Mouse (Mus musculus): ENCODE measurements around the gene Pcnx2.
A peak's percentile ranks its signal among the peaks of the same experiment; 100 is the strongest.

Gene Pcnx2

DNA sequence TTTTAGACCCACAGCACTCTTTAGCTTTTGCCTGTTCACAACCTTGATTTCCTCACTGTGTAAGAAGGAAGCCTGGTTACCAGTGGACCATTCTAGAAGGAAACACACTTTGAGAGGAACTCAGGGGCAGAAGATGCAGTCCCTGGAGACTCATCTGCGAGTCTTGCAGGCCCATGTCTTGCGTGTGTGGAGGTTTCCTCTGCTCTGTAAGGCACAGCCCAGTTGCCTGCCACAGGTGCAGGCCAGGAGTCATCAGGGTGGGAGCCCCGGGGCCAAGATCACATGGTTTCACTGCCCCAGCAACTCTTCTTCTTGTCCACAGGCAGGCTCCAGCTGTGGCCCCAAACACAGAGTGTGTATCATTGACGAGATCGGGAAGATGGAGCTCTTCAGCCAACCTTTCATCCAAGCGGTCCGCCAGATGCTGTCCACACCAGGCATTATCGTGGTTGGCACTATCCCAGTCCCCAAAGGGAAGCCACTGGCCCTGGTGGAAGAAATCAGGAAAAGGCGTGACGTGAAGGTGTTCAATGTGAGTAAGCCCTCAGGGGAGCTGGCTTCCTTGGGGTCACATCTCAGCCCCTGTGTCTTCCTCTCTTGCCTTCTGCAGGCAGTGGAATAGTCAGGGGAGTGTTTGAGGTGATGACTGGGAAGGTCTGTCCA lies 153.1 kb downstream of the Pcnx2 start:
- DNase-seq: no peak

DNA sequence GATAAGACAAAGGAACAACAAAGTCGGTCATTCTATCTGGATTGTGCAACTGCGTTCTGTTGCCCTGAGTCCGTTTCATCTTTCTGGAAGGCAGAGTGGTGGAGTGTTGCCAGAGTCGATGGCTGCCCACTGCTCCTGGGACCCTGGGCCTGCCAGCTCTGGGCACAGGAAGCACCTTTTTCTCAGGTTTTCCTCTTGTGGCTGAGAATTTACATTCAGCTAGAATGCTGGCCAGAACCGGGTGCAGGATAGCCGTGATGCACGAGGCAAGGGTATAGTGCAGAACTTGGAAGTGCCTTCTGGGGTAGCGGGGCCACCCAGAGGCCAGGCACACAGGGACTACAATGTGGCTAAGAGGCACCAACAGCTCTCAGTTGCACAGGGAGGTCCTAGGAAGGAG lies 155.7 kb downstream of the Pcnx2 start:
- no peak for DNase-seq

DNA sequence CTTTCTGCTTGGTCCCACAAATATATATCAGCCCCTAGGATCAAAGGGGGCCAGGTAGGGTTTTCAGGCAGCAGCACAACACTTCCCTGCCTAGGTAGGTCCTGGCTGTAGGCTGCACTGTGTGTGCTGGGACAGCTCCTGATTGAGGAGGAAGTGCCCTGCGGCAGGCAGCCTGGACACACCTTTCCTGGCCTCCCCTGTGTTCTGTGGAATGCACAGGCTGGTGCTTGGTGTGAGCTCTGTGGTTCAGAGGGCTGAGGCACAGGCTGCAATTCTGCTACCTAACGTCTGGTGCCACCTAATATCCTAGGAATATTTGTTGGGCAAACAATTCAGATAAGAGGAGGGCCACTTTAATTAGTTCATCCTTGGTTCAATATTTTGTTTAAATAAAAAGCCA lies 156.3 kb downstream of the Pcnx2 start:
- no peak for DNase-seq

DNA sequence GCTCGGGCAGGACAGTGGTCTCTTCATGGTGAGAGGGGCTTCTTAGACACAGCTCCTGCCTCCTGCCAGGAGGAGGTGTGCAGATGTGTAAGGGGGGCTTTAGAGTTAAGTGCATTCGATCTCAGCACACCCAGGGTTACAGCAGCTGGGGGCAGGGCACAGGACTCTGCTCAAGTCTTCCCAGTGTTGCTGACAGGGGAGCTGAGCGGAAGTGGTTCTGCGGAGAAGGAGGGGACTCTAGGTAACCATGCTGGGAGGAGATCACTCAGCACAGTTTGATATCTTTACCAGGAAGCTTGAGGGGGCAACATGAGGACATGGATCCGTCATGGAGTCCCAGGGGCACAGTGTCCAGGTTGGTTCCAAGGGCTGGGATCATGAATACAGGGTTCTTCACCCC lies 156.7 kb downstream of the Pcnx2 start:
- DNase-seq: no peak

DNA sequence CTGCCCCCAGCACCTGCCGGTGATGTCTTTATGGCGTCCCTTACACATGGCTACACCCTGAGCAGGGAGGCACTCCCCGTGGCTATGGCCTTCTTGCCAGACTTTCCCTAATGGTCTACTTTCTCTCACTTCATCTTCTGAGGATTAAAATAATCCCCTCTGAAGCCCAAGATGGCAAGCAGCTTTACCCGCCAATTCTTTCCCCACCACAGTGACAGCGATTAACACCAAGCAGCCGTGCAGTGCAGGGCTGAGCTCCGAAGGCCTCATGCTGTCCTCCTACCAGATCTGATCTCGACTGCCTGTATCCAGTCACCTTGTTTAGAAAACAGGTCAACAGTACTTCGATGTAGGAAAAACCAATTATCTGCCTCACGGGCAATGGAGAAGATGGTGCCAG lies 157.5 kb downstream of the Pcnx2 start:
- no peak for DNase-seq

DNA sequence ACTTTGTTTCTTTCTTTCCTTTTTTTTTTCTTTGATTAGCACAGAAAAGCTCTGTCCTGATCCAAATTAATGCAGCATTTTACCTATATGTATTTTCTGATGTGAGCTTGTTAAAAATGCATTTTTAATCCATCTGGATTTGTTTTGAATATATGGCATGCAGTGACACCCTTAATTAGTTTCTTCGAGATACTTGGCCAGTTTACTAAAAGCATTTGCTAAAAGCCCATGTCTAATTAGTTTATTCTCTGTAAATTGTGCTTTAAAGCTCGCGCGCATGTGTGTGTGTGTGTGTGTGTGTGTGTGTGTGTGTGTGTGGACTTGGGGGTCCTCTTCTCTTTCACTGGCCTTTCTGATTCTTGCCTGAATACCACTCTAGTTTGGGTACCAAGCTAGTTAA lies 159.2 kb downstream of the Pcnx2 start:
- DNase-seq: no peak

DNA sequence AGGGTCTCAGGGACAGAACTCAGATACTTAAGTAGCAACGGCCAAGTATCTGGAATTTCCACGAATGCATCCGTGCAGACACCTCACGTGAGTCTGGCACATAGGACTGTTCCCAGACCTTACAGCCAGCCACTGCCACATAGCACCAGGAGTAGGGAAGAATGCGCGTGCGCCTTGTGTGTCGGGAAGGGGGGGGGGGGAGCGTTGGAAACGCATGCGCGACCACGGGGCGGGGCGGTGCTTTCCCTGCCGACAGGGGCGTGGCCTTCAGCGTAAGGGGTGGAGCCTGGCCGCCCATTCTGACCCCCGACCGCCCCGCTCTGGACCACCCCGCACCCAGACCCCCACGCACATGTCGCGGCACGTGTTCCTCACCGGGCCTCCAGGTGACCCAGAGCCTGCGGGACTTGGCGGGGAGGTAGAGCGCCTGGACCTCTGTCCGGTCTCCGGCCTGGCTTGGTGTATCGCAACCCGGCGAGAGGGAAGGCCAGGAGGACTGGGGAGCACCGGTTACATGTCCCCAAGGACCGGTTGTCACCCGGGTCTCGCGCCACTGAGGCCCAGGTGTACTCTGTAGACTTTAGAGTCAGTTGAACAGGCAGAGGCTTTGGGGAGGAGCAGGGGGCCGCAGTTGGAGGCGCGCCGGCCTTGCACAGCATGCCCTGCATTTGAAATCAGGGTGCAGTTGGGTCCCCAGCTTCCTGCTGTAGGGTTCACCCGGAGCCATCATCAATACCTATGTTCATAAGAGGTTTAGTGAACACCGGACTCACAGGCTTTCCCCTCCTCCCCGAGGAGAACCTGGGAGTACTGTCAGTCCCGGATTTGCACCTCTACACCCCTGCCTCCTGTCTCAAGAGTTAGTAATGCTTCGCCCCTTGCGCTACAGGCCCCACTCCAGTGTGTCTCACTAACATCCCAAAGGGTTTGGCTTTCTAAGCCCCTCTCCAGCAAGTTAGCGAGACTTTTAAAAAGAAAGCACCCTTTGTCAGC lies 163.9 kb downstream of the Pcnx2 start:
- peak; percentile 91 for DNase-seq

DNA sequence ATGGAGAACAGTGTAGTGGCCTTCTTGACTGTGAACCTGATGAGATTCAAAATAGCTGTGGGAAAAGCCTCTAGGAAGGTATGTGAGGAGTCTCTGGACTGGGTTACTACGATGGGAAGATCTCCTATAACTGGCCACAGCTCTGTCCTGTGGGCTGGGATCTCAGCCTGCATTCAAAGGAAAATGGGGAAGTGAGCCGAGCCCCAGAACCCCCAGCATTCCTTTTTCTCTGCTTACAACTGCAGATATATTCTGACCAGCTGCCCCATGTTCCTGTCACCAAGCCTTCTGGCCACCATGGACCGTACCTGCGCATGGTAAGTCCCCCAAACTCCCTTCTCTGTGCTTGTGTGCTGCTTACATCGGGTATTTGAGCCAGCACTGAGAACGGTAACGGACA lies 168.4 kb downstream of the Pcnx2 start, which contains the start of gene Ntpcr:
Gene Ntpcr (plus strand): TSS at position 218 of the 400 bp plus-strand sequence.
- DNase-seq: no peak

DNA sequence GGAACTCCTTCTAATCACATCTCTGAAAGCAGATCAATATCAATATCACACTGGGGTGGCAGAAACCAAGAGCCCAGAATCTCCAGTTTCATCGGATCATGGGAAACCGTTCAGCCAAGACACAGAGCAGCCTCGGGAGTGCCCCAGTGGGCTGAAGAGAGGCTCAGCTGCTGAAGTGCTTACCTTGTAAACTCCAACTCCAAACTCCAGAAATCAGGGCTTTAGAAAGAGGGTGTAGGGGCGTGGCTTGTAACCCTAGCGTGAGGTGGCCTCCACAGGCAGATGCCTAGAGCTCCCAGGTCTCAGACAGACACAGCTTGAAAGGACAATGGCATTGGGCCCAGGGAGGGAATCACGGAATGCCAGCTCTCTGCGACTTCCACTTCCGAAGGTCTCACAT lies 170.3 kb downstream of the Pcnx2 start:
- no peak for DNase-seq

DNA sequence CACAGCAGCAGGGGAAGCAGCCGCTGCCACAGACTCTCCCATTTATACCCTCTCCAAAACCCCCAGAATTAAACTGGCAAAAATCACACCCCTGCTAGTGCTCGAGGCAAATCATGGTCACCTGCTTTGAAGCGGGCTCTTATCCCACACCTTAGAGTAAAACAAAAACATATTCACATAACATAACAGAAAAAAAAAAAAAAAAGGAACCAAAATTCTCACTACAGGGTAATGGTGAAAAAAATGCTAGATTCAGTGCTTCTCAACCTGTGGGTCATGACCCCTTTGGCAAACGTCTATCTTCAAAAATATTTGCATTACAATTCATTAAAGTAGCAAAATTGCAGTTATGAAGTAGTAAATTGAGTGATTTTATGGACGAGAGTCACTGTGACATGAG lies 171.1 kb downstream of the Pcnx2 start:
- no peak for DNase-seq

DNA sequence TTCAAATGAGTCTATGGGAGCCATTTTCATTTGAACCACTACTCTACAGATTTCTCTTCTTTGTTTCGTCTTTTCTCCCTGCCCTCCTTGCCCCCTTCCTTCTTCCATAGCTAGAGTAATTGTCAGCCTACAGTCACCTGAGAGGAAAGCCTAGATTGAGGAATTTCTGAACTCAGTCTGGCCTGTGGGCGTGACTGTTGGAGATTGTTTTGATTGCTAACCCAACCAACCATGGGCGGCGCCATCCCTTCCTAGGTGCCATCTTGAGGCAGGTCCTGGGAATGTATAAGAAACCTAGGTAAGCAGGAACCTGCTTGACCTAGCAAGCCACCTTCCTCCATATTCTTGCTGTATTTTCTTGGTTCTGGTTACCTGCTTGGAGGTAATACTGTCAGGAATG lies 172.0 kb downstream of the Pcnx2 start:
- no peak for DNase-seq

DNA sequence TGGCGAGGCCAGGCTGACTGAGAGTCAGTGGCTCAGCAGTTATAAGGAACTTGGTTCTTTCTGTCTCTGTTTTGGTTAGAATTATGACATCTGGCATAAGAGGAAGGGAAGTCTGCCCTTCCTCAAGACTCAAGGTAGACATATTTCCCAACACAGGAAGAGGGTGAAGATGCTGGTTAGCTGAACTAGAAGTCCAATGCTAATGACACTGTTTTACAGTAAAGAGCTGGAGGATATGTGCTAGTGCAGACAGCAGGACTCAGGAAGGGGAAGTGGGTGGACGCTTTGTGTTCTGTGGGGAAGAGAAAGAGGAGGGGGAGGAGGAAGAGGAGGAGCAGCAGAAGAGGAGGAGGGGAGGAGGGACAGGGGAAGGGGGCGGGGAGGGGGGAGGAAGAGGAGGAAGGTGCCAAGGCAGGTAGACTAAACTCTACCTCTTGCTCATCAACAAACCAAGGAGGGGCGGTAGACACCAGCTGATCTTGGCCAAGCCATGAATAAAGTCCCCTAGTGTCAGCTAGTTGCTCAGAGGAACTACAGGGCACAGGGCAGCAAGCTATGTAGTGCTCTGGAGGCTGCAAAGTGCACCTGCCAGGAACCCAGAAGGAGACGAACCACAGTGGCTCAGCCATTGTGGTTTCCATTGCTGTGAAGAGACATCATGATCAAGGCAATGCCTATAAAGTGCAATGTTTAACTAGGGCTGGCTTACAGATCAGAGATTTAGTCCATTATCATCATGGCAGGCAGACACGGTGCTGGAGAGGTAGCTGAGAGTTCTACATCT lies 172.9 kb downstream of the Pcnx2 start:
- no peak for DNase-seq

DNA sequence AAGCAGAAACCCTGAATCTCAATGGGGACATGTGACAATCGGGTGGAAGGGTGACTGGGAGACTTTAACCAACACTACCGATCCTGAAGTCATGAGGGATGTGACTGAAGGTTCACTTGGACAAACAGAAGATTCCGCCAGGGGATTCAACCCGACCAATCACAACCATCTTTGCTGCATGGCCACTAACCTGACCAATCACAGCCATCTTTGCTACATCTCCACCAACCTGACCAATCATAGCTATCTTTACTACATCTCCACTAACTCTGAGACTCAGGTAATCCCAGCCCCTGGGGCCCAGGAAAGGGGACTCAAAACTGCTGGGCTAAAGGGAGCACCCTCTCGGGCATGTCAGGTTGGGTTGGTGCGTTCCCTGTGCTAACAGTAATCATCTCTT lies 174.7 kb downstream of the Pcnx2 start:
- no peak for DNase-seq

DNA sequence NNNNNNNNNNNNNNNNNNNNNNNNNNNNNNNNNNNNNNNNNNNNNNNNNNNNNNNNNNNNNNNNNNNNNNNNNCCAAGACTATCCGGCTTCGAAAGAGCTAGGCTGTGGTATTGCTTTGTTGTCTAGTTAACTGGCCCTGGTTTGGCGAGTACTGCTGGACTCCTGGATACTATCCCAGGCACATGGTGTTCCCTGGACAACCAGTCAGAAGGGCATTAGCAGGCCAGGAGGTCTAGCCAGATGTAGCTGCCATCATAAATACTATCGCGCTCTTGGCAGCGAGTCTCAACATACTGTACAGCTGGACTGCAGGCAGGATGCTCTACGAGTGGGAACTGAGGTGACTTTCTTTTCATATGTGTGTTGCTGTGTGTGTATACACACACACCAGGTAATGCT lies 175.4 kb downstream of the Pcnx2 start:
- DNase-seq: no peak

DNA sequence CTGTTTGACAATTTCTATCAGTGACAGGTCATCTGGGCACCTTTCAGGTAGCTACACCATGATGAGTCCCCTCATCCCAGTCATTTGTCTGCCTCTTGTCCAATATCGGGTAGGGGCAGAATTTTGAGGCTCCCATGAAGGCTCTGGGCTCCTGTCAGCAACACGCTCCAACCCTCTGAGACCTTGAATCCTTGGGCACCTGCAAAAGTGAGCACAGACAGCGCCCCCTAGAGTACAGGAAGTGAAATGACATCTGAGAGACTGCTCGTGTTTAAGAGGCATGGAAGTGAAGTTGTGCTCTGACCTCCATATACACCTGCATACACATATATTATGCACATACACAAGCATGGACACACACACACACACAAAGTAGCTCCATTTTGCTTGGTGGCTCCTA lies 179.2 kb downstream of the Pcnx2 start:
- no peak for DNase-seq

DNA sequence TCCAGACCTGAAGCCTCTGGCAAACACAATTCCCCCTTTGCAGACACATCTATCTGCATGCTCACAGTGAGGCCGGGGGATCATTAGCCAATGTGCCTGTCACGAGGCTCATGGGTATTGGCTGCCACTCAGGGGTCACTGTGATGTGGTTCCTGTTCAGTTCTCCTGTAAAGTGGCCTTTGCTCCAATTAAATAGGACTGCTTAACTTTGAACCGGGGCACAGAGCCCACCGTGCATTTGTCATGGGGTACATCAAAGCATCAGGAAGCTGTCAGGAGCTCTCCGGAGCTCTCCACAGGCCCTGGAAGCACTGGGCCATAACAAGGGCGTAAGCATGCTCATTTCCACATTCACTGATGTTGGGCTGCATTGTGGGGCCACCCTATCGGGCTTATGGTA lies 181.5 kb downstream of the Pcnx2 start:
- DNase-seq: no peak

DNA sequence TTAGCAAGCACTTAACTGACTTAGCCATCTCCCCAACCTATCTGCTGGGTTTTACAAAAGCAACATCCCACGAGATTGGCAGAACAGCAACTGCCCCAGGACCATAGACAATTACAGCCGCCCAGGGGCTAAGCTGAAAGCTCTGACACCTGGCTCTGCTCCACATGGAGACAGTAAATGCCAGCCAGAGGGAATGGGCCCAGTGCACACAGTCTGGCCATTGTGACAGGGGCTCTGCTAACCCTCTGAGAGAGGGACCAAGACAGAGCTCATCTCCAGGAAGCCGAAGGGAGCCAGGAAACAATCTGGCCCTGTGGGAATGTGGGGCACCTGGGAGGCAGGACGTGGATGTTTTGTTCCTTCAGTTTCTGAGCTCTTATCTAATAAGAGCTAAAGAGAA lies 181.9 kb downstream of the Pcnx2 start:
- DNase-seq: no peak

DNA sequence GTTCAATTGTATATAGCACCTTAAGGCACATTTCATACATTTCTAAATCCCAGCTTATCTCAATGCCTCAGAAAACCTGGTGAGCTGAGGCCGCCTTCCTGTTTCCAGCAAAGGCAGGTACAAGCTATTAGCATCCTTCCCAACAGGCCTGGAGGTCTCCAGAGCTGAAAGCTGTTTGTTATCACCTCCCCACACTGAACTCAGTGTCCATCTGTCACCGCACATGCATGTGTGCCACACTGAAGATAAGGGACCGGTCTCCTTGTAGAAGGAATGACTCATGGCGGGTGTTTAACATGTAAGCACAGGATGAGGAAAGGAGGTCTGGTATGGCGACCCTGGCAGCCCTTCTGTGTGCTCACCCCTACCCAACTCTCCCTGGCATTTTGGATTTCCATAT lies 186.6 kb downstream of the Pcnx2 start:
- DNase-seq: no peak

DNA sequence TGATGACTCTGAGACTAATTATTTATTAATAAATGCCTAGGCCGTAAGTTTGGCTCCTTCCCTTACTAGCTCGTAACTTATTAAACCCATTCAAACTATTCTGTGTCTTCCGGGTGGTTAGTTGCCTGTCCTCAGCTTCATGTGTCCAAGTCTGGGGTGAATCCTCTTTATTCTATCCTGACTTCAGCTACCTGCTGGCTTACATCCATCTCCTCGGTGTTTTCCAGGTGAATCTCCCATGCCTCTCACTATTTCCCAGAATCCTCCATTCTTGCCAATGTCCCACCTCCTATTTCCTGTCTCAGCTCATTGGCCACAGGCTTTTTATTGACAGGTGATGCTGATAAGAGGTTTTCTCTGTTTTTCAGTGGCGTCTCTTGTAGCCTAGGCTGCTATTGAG lies 188.9 kb downstream of the Pcnx2 start:
- DNase-seq: no peak

DNA sequence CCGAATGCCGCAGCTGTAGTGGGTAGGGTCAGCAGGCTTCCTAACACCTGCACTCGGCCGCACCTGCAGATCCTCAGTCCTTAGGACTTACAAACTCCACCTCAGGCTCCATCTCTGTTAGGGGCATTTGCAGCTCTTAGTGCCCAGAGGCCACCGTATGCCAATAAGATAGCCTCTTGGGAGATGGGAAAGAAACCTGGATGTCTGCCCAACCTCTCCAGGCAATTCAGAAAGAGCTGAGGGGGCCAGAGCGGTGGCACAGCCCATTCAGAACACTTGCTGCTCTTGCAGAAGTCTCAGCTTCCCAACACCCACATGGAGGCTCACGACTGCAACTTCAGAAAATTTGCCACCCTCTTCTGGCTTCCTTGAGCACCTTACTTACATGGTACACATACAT lies 192.3 kb downstream of the Pcnx2 start:
- no peak for DNase-seq

DNA sequence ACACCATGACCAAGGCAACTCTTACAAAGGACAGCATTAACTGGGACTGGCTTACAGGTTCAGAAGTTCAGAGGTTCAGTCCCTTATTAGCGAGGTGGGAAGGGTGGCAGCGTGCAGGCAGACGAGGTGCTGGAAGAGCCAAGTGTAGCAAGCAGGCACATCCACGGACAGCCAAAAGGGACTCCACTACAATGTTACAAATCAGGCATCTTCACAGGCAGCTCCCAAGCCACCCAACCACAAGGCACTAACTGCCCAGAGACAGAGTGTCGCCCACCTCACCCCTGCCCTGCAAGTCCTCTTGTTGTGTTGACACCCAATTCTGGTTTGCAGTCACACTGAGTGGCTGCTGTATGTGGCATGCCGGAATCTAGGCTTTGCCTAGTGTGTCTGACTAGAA lies 193.7 kb downstream of the Pcnx2 start:
- no peak for DNase-seq

DNA sequence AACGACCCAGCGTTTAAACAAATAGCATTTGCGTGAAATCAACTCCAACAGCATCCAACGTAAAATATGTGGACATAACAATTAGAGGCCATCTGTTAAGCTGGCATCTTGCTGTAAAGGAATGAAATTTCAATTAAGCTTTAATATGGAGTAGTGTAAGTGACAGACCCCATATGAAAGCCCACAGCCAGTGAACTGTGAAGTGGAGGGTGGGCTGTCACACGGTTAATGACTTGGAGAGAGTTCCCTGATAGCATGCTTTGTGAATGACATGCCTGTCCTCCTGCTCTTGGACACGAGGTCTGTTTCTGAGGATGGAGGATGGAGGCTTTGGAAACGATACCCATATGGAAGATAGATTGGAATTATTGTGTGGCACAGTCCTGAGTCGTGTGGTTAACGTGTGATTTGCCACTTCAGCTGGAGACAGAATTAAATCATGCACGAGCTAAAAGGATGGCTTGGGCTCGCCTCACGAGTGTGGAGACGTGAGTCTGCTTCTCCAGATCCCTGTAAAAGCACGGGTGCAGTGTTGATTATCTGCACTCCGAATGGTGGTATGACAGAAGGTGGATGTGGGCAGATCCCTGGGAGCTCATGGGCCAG lies 195.1 kb downstream of the Pcnx2 start:
- no peak for DNase-seq

All from cerebellum, adult 8-10 months (tissue).